Mouse (Mus musculus) 3T3-L1 (cell line): ENCODE data around the gene Krtcap3.
"Not testable (repeated sequence)": the region's sequence is repeated elsewhere in the genome, so short reads cannot be mapped to it uniquely, and the experiment has no call there.

Experiments
- DNase-seq: peaks from one replicate; pipeline ENCODE4 v3.0.0-alpha.2; 2015; ENCODE audit warnings: low read depth, low spot score

Krtcap3 gene

GRCm38 (mm10) chr5:31251541-31252101 lies at the start of gene Krtcap3:
Gene Krtcap3, plus strand, starts transcription at chr5:31251691.
- no peak for DNase-seq

- DNase-seq: peak; percentile 100
Observed at GRCm38 (mm10) chr5:31201742-31202590, 49.5 kb upstream of the Krtcap3 start, which contains the start of gene Zfp513. Gene Zfp513, minus strand, starts transcription at chr5:31202303.

- no peak for DNase-seq
Observed at GRCm38 (mm10) chr5:31202933-31203332, 48.6 kb upstream of the Krtcap3 start.

- no peak for DNase-seq
Observed at GRCm38 (mm10) chr5:31203866-31204265, 47.6 kb upstream of the Krtcap3 start.

GRCm38 (mm10) chr5:31204421-31204820 lies 47.1 kb upstream of the Krtcap3 start:
- DNase-seq: no peak

- not testable (repeated sequence) for DNase-seq
Observed at GRCm38 (mm10) chr5:31216554-31216953, 34.9 kb upstream of the Krtcap3 start.

GRCm38 (mm10) chr5:31218294-31218693 lies 33.2 kb upstream of the Krtcap3 start:
- DNase-seq: peak; percentile 54

- DNase-seq: peak; percentile 77
Observed at GRCm38 (mm10) chr5:31219070-31219469, 32.4 kb upstream of the Krtcap3 start.

GRCm38 (mm10) chr5:31219474-31219873 lies 32.0 kb upstream of the Krtcap3 start:
- no peak for DNase-seq

- DNase-seq: peak; percentile 70
Observed at GRCm38 (mm10) chr5:31219911-31220447, 31.5 kb upstream of the Krtcap3 start.

GRCm38 (mm10) chr5:31220448-31221303 lies 30.8 kb upstream of the Krtcap3 start, which contains the start of gene Ppm1g:
Gene Ppm1g, minus strand, starts transcription at chr5:31220687.
- DNase-seq: peak; percentile 92

- DNase-seq: peak; percentile 92
Observed at GRCm38 (mm10) chr5:31221304-31221945, 30.1 kb upstream of the Krtcap3 start.

- DNase-seq: no peak
Observed at GRCm38 (mm10) chr5:31222696-31223095, 28.8 kb upstream of the Krtcap3 start.

- no peak for DNase-seq
Observed at GRCm38 (mm10) chr5:31226641-31227040, 24.9 kb upstream of the Krtcap3 start.

- DNase-seq: peak; percentile 96
Observed at GRCm38 (mm10) chr5:31240637-31241521, 10.6 kb upstream of the Krtcap3 start, which contains the start of the genes Nrbp1 and Gm9970. Gene Nrbp1, plus strand, starts transcription at chr5:31240864. Gene Gm9970, minus strand, starts transcription at chr5:31241232.

GRCm38 (mm10) chr5:31241522-31242034 lies 9.9 kb upstream of the Krtcap3 start:
- DNase-seq: no peak

- no peak for DNase-seq
Observed at GRCm38 (mm10) chr5:31242191-31242590, 9.3 kb upstream of the Krtcap3 start.

GRCm38 (mm10) chr5:31250716-31251115 lies 775 bp upstream of the Krtcap3 start:
- DNase-seq: no peak

- no peak for DNase-seq
Observed at GRCm38 (mm10) chr5:31252151-31252550, 660 bp downstream of the Krtcap3 start.
